In genomic region chr2:150923026-150923425, GRCm38 (mm10) we compare ENCODE assay signal across 23 mouse cellular contexts. TPM values are rescaled to one million over a fixed set of nuclear protein-coding genes. Genes with fewer than 3 reads are reported as not detected.
DNase-seq lines count a peak whose midpoint lies in the region; ATAC-seq and TF ChIP-seq lines count a peak whose summit lies in the region.
"Had no signal": no experiment of that assay in that cellular context is flagged by ENCODE, and none has a peak within 500 bp of the region (broad histone marks: within the 10 kb centered on the region; RNA-seq: fewer than 3 reads in every experiment).

No protein-coding gene starts in this region.

- H3K9me3 ChIP-seq in heart, embryonic 12.5 days (replicated peaks), result no peaks in the 10 kb centered on the region
- H3K9me3 ChIP-seq in forebrain, postnatal 0 days (ENCODE audit: low read length), result no peaks in the 10 kb centered on the region
- H3K9me3 ChIP-seq: embryonic facial prominence, embryonic 10.5 days; embryonic facial prominence, embryonic 12.5 days; forebrain, embryonic 13.5 days; forebrain, embryonic 15.5 days; G1E had no signal

- peaks cover 5% of the 10 kb centered on the region; the same call in 1 of the 2 replicates for H3K4me1 ChIP-seq in heart, embryonic 12.5 days (replicated peaks)
- H3K4me1 ChIP-seq in forebrain, postnatal 0 days (ENCODE audit: insufficient read depth), result no peaks in the 10 kb centered on the region
- H3K4me1 ChIP-seq: embryonic facial prominence, embryonic 10.5 days; embryonic facial prominence, embryonic 12.5 days; forebrain, embryonic 13.5 days; forebrain, embryonic 15.5 days had no signal

- H3K27me3 ChIP-seq in heart, embryonic 12.5 days (replicated peaks), result no peaks in the 10 kb centered on the region
- no peaks in the 10 kb centered on the region for H3K27me3 ChIP-seq in forebrain, postnatal 0 days (ENCODE audit: insufficient read depth, low read length)
- H3K27me3 ChIP-seq: CH12.LX; embryonic facial prominence, embryonic 12.5 days; forebrain, embryonic 13.5 days; forebrain, embryonic 15.5 days; Patski had no signal

- H3K4me2 ChIP-seq in heart, embryonic 12.5 days, result no peak overlapping the region
- H3K4me2 ChIP-seq in forebrain, postnatal 0 days (ENCODE audit: low read depth), result no peak overlapping the region
- H3K4me2 ChIP-seq: embryonic facial prominence, embryonic 12.5 days; forebrain, embryonic 13.5 days; forebrain, embryonic 15.5 days had no signal

- 89% methylated on average over 3 of the region's 3 CpGs for WGBS in heart, embryonic 12.5 days
- 85% methylated on average over 3 of the region's 3 CpGs for WGBS in forebrain, postnatal 0 days

- peak; percentile 53 for DNase-seq in heart, adult 11 months
- DNase-seq in heart, adult 9 months (ENCODE audit: low spot score in 2 of 2), result no peak
- DNase-seq in heart, adult 18-20 months, result no peak
- no peak for DNase-seq in forebrain, postnatal 0 days
- DNase-seq: adrenal gland, adult 2 months; adrenal gland, postnatal 10 days; adrenal gland, postnatal 25 days; B cell, adult 2 months; cerebellum, adult 11-12 months; cerebellum, adult 2 months; cerebellum, adult 9-10 months; cerebellum, postnatal 10 days; cerebellum, postnatal 25 days had no signal

- 0 out of 2 replicates have a peak overlapping the region, but pooled peaks have one; percentile 4 for H3K27ac ChIP-seq in heart, embryonic 12.5 days (ENCODE audit: poor library complexity, severe bottlenecking)
- H3K27ac ChIP-seq in forebrain, postnatal 0 days (ENCODE audit: low read depth, low read length), result no peak overlapping the region
- H3K27ac ChIP-seq: embryonic facial prominence, embryonic 10.5 days; embryonic facial prominence, embryonic 12.5 days; forebrain, embryonic 13.5 days; forebrain, embryonic 15.5 days had no signal

- no peak overlapping the region for H3K4me3 ChIP-seq in heart, embryonic 12.5 days
- no peak overlapping the region for H3K4me3 ChIP-seq in forebrain, postnatal 0 days (ENCODE audit: low read depth, low read length)
- H3K4me3 ChIP-seq: embryonic facial prominence, embryonic 10.5 days; embryonic facial prominence, embryonic 12.5 days; forebrain, embryonic 13.5 days; forebrain, embryonic 15.5 days had no signal

- no peak for ATAC-seq in heart, embryonic 12.5 days (ENCODE audit: insufficient number of reproducible peaks, low FRiP score)
- ATAC-seq in forebrain, postnatal 0 days, result no peak
- ATAC-seq: activated CD4-positive, CD25-positive, alpha-beta regulatory T cell, adult 4 months; CD4-positive, CD25-positive, alpha-beta regulatory T cell, adult 4 months; forebrain, embryonic 13.5 days; forebrain, embryonic 15.5 days; Patski had no signal

- TF ChIP-seq CTCF in forebrain, postnatal 0 days (IDR thresholded peaks at IDR 0.05; ENCODE audit: low read depth), result no peak

- peaks cover 27% of the 10 kb centered on the region for H3K36me3 ChIP-seq in heart, embryonic 12.5 days
- H3K36me3 ChIP-seq in forebrain, postnatal 0 days (ENCODE audit: insufficient read depth), result no peaks in the 10 kb centered on the region

- H3K9ac ChIP-seq in heart, embryonic 12.5 days, result no peak overlapping the region
- no peak overlapping the region for H3K9ac ChIP-seq in forebrain, postnatal 0 days
- H3K9ac ChIP-seq: embryonic facial prominence, embryonic 12.5 days; forebrain, embryonic 13.5 days; forebrain, embryonic 15.5 days had no signal

RNA-seq across cellular contexts. Expression of gene Gins1, which starts 17.8 kb away (rescaled TPM):
- polyA plus RNA-seq in heart, embryonic 12.5 days (2016; fragmentation: Nextera tagmentation; extraction: Ambion mirVana), result 30.5 and 34.2 TPM in 2 replicates
- total RNA-seq in heart, adult 18-20 months (2021), result 1 to 10 TPM; 2.7 to 3.3 TPM
- total RNA-seq in forebrain, postnatal 0 days (2014; rRNA removed), result 11.2 and 12.8 TPM in 2 replicates
- 15.5 and 17.5 TPM in 2 replicates for polyA plus RNA-seq in forebrain, postnatal 0 days (2015; fragmentation: Nextera tagmentation; extraction: Ambion mirVana)

RNA-seq across cellular contexts. Expression of gene Abhd12, which starts 18.5 kb away (rescaled TPM):
- polyA plus RNA-seq in heart, embryonic 12.5 days (2016; fragmentation: Nextera tagmentation; extraction: Ambion mirVana), result 47.9 and 49.2 TPM in 2 replicates
- total RNA-seq in heart, adult 18-20 months (2021), result 10 to 100 TPM; 40.3 to 48.8 TPM
- 146 and 152 TPM in 2 replicates for total RNA-seq in forebrain, postnatal 0 days (2014; rRNA removed)
- polyA plus RNA-seq in forebrain, postnatal 0 days (2015; fragmentation: Nextera tagmentation; extraction: Ambion mirVana), result 149 and 150 TPM in 2 replicates
